Mouse (Mus musculus) C3H10T1/2 (cell line): Measurements from ENCODE around the gene Ms4a4d. TPM values are rescaled to one million over a fixed set of nuclear protein-coding genes. Genes with fewer than 3 reads are reported as not detected.

Source experiments
- polyA plus RNA-seq, 2 experiments: library from polyadenylated mRNA; unstranded; fragments of >200 nt; fragmentation: generic; extraction: Trizol; gene quantifications; one replicate each; pipeline ENCODE4 v1.2.1; 2012; ENCODE audit warnings: missing spikeins in 2 of 2

Ms4a4d gene
- not detected for polyA plus RNA-seq

GRCm38 (mm10) chr19:11536593-11536992, at the start of gene Ms4a4d:
Gene Ms4a4d (plus strand): TSS chr19:11536801.

GRCm38 (mm10) chr19:11516246-11516645, 20.4 kb upstream of the Ms4a4d start, which contains the start of gene Ms4a6b:
Gene Ms4a6b (plus strand): TSS chr19:11516512.

GRCm38 (mm10) chr19:11604603-11605002, 68.0 kb downstream of the Ms4a4d start, which contains the start of gene Ms4a6d:
Gene Ms4a6d (minus strand): TSS chr19:11604849.

Other genes with a start within 250 kb of the Ms4a4d start
- gene Ms4a14, start 222.3 kb upstream of the Ms4a4d start, polyA plus RNA-seq, result not detected
- not detected for gene Ms4a7, start 200.7 kb upstream of the Ms4a4d start, polyA plus RNA-seq
- not detected for gene Ms4a4a, start 161.3 kb upstream of the Ms4a4d start, polyA plus RNA-seq
- not detected for gene Ms4a4c, start 132.0 kb upstream of the Ms4a4d start, polyA plus RNA-seq
- gene Ms4a4b, start 93.2 kb upstream of the Ms4a4d start, polyA plus RNA-seq, result not detected
- gene Ms4a6c, start 67.4 kb upstream of the Ms4a4d start, polyA plus RNA-seq, result not detected
- gene Gm8369, start 50.9 kb upstream of the Ms4a4d start, polyA plus RNA-seq, result not detected
- gene Ms4a6b, start 20.3 kb upstream of the Ms4a4d start, polyA plus RNA-seq, result not detected
- under 1 TPM in 1 of 2 experiments, not detected in 1; 0.09 TPM for gene Ms4a6d, start 68.0 kb downstream of the Ms4a4d start, polyA plus RNA-seq
- gene Ms4a2, start 86.9 kb downstream of the Ms4a4d start, polyA plus RNA-seq, result not detected
- not detected for gene Ms4a3, start 104.0 kb downstream of the Ms4a4d start, polyA plus RNA-seq
- gene Oosp2, start 123.8 kb downstream of the Ms4a4d start, polyA plus RNA-seq, result not detected
- gene Oosp1, start 154.3 kb downstream of the Ms4a4d start, polyA plus RNA-seq, result not detected
- gene Oosp3, start 160.3 kb downstream of the Ms4a4d start, polyA plus RNA-seq, result not detected
- not detected for gene Gif, start 210.8 kb downstream of the Ms4a4d start, polyA plus RNA-seq
- 10 to 100 TPM; 32.8 to 45.4 TPM for gene Mrpl16, start 233.6 kb downstream of the Ms4a4d start, polyA plus RNA-seq